Mouse (Mus musculus) CH12.LX (cell line): ENCODE data around the gene Cldn14. TPM values are rescaled to one million over a fixed set of nuclear protein-coding genes. Genes with fewer than 3 reads are reported as not detected.
"Not testable (repeated sequence)": the region's sequence is repeated elsewhere in the genome, so short reads cannot be mapped to it uniquely, and the experiment has no call there.

ENCODE experiments used
- DNase-seq: peaks from one replicate; pipeline ENCODE4 v3.0.0-alpha.2; 2013; ENCODE audit errors: extremely low read depth
- H3K27ac ChIP-seq: 2 replicates; pipeline ENCODE4 v1.5.1; 2012; ENCODE audit warnings: low read depth, mild to moderate bottlenecking, control low read depth, moderate library complexity; ENCODE audit not compliant: insufficient read depth
- H3K27me3 ChIP-seq: replicated peaks from 2 replicates; pipeline ENCODE3; 2012; ENCODE audit warnings: inconsistent platforms
- H3K36me3 ChIP-seq, 2 experiments: replicated peaks in 1 of 2; 2 replicates each; pipeline versions ENCODE3 to v1.6.1; 2012; ENCODE audit warnings: inconsistent platforms in 1 of 2, low read length in 1 of 2, mild to moderate bottlenecking in 1 of 2, mixed read lengths in 1 of 2, moderate library complexity in 1 of 2; ENCODE audit not compliant: control insufficient read depth in 1 of 2, insufficient read depth in 1 of 2
- H3K4me1 ChIP-seq, 2 experiments: 2 replicates each; pipeline ENCODE4 v1.6.1; 2012; ENCODE audit warnings: inconsistent platforms in 1 of 2, moderate library complexity in 1 of 2; ENCODE audit not compliant: insufficient read depth in 2 of 2, control insufficient read depth in 1 of 2
- H3K4me2 ChIP-seq: 2 replicates; pipeline ENCODE4 v1.6.1; 2012; ENCODE audit warnings: low read depth, mild to moderate bottlenecking, control low read depth; ENCODE audit not compliant: poor library complexity, insufficient read depth, severe bottlenecking
- H3K4me3 ChIP-seq, 3 experiments: fragments of 150-350 bp in 1 of 3; sonication (generic) in 1 of 3; replicated peaks in 1 of 3; 2 replicates each; pipeline versions ENCODE3 to v1.5.1; 2011 to 2012; ENCODE audit warnings: low read depth in 2 of 3, low read length in 2 of 3, mild to moderate bottlenecking in 2 of 3, moderate library complexity in 2 of 3, control low read depth in 1 of 3, improper control_type of control experiment in 1 of 3, inconsistent platforms in 1 of 3, mixed read lengths in 1 of 3; ENCODE audit not compliant: poor library complexity in 1 of 3
- H3K79me2 ChIP-seq: replicated peaks from 2 replicates; pipeline ENCODE4 v1.6.1; 2012; ENCODE audit warnings: mild to moderate bottlenecking, moderate library complexity; ENCODE audit not compliant: control insufficient read depth, poor library complexity, insufficient read depth, severe bottlenecking; ENCODE audit errors: extremely low read depth
- H3K9ac ChIP-seq: 2 replicates; pipeline ENCODE4 v1.6.1; 2012; ENCODE audit warnings: low read depth, mild to moderate bottlenecking, control low read depth, moderate library complexity; ENCODE audit not compliant: insufficient read depth
- H3K9me3 ChIP-seq: replicated peaks from 2 replicates; pipeline ENCODE3; 2012; ENCODE audit warnings: low read length, inconsistent platforms, mixed read lengths
- BHLHE40 ChIP-seq: IDR thresholded peaks from 2 replicates; pipeline ENCODE4 v1.6.1; 2011; ENCODE audit warnings: mild to moderate bottlenecking, low read depth, low read length, improper control_type of control experiment
- CHD1 ChIP-seq: IDR thresholded peaks from 2 replicates; pipeline ENCODE4 v1.6.1; 2012; ENCODE audit warnings: low read depth, low read length, improper control_type of control experiment, inconsistent platforms
- CHD2 ChIP-seq: IDR thresholded peaks from 2 replicates; pipeline ENCODE4 v1.6.1; 2011; ENCODE audit warnings: low read length, improper control_type of control experiment
- E2F4 ChIP-seq: IDR thresholded peaks from 2 replicates; pipeline ENCODE4 v1.6.1; 2011; ENCODE audit warnings: low read depth, low read length, improper control_type of control experiment; ENCODE audit not compliant: insufficient replicate concordance
- ELF1 ChIP-seq: IDR thresholded peaks from 2 replicates; pipeline ENCODE4 v1.6.1; 2014; ENCODE audit warnings: low read depth, mild to moderate bottlenecking, inconsistent platforms, low read length, improper control_type of control experiment
- EP300 ChIP-seq: IDR thresholded peaks from 2 replicates; pipeline ENCODE4 v1.6.1; 2011; ENCODE audit warnings: low read length, improper control_type of control experiment
- HCFC1 ChIP-seq: IDR thresholded peaks from 2 replicates; pipeline ENCODE4 v1.6.1; 2012; ENCODE audit warnings: low read depth, mild to moderate bottlenecking, inconsistent platforms, low read length, improper control_type of control experiment
- JUN ChIP-seq: IDR thresholded peaks from 2 replicates; pipeline ENCODE4 v1.6.1; 2011; ENCODE audit warnings: low read depth, mild to moderate bottlenecking, low read length, improper control_type of control experiment, moderate library complexity; ENCODE audit not compliant: insufficient read depth
- KAT2A ChIP-seq: IDR thresholded peaks from 2 replicates; pipeline ENCODE4 v1.6.1; 2012; ENCODE audit warnings: low read length, improper control_type of control experiment, inconsistent platforms; ENCODE audit not compliant: insufficient replicate concordance
- MAX ChIP-seq: IDR thresholded peaks from 2 replicates; pipeline ENCODE4 v1.6.1; 2011; ENCODE audit warnings: low read length, improper control_type of control experiment
- MXI1 ChIP-seq: IDR thresholded peaks from 2 replicates; pipeline ENCODE4 v1.6.1; 2011; ENCODE audit warnings: mild to moderate bottlenecking, low read depth, low read length, improper control_type of control experiment
- NELFE ChIP-seq: IDR thresholded peaks from 2 replicates; pipeline ENCODE4 v1.6.1; 2011; ENCODE audit warnings: low read depth, low read length, improper control_type of control experiment
- NRF1 ChIP-seq: IDR thresholded peaks from 2 replicates; pipeline ENCODE4 v1.6.1; 2014; ENCODE audit warnings: low read depth, mild to moderate bottlenecking, inconsistent platforms, low read length, improper control_type of control experiment, moderate library complexity
- POLR2A ChIP-seq: IDR thresholded peaks from 2 replicates; pipeline ENCODE4 v1.6.1; 2011; ENCODE audit warnings: low read depth, mild to moderate bottlenecking, improper control_type of control experiment, low read length
- SIN3A ChIP-seq: IDR thresholded peaks from 2 replicates; pipeline ENCODE4 v1.6.1; 2012; ENCODE audit warnings: low read length, improper control_type of control experiment, inconsistent platforms
- SMC3 ChIP-seq: IDR thresholded peaks from 2 replicates; pipeline ENCODE4 v1.6.1; 2011; ENCODE audit warnings: low read depth, low read length, improper control_type of control experiment
- TBP ChIP-seq: conservative IDR thresholded peaks from 2 replicates; pipeline ENCODE4 v1.6.1; 2011; ENCODE audit warnings: low read depth, low read length, improper control_type of control experiment
- TCF12 ChIP-seq: IDR thresholded peaks from 2 replicates; pipeline ENCODE4 v1.6.1; 2014; ENCODE audit warnings: low read depth, mild to moderate bottlenecking, inconsistent platforms, low read length, improper control_type of control experiment
- UBTF ChIP-seq: IDR thresholded peaks from 2 replicates; pipeline ENCODE4 v1.6.1; 2012; ENCODE audit warnings: low read depth, mild to moderate bottlenecking, inconsistent platforms, low read length, improper control_type of control experiment, moderate library complexity
- ZC3H11A ChIP-seq: IDR thresholded peaks from 2 replicates; pipeline ENCODE4 v1.6.1; 2012; ENCODE audit warnings: low read depth, mild to moderate bottlenecking, inconsistent platforms, low read length, improper control_type of control experiment
- ZNF384 ChIP-seq: IDR thresholded peaks from 2 replicates; pipeline ENCODE4 v1.6.1; 2012; ENCODE audit warnings: low read depth, low read length, improper control_type of control experiment, inconsistent platforms
- dilution Hi-C: fragments of 300-500 bp; cut with MboI; formaldehyde crosslinking; loops from 2 replicates; pipeline ENCODE4 v1.14.3; 2020; ENCODE audit warnings: low sequenced_read_pairs; ENCODE audit not compliant: extremely low pct_unique_long_range_greater_than_20kb, extremely low pct_ligation_motif_present
- in situ Hi-C: fragments of 300-500 bp; cut with MboI; formaldehyde crosslinking; loops from 3 replicates; pipeline ENCODE4 v1.14.3; 2019; ENCODE audit warnings: low sequenced_read_pairs, low pct_ligation_motif_present, low pct_unique_long_range_greater_than_20kb, mixed read lengths
- polyA plus RNA-seq: library from polyadenylated mRNA; unstranded; fragments of >175 nt; gene quantifications from 2 replicates; pipeline ENCODE4 v1.2.1, GENCODE M21; 2012; ENCODE audit warnings: low read depth; ENCODE audit not compliant: insufficient read length
- total RNA-seq, 2 experiments: library from RNA; depleted of rRNA; stranded (reverse); fragments of 300-350 nt in 1 of 2; fragments of >200 nt in 1 of 2; gene quantifications; 2 replicates each; pipeline ENCODE4 v1.2.3; 2012 to 2014

Gene Cldn14
- total and polyA plus RNA-seq, 3 experiments: 0.15 to 0.25 (median 0.21) TPM

- H3K9me3 ChIP-seq, H3K27me3 ChIP-seq, H3K36me3 ChIP-seq, H3K27ac ChIP-seq, H3K4me2 ChIP-seq, H3K9ac ChIP-seq, H3K79me2 ChIP-seq, DNase-seq, dilution Hi-C loops: not testable (repeated sequence)
- peak; percentile 39; the same call in 1 of the 2 replicates for TF ChIP-seq MXI1
- Histone ChIP-seq H3K4me3 (peak overlapping the region in 2 of 3 experiments; percentile 18 to 36), H3K4me1 (peaks cover 19 to 58% of the 10 kb centered on the region in 2 experiments)
- in situ Hi-C loops: loop anchor here (5.0 to 25.0 kb wide), 3 partner anchors 71 to 326 kb away; partner anchors contain the start of gene Cbr3
Observed at GRCm38 (mm10) chr16:94013328-94014086, 4.9 kb upstream of the Cldn14 start.

GRCm38 (mm10) chr16:94011224-94011623 is 2.6 kb upstream of the Cldn14 start:
- H3K79me2 ChIP-seq: no peaks in the 10 kb centered on the region
- peaks cover 0 to 3% of the 10 kb centered on the region in 2 experiments for H3K36me3 ChIP-seq
- peak overlapping the region in 2 of 3 experiments; percentile 12 to 49 for H3K4me3 ChIP-seq
- H3K9ac ChIP-seq: peak overlapping the region; percentile 56
- TF ChIP-seq ZC3H11A (no peak), NELFE (no peak), JUN (no peak), ELF1 (0 out of 2 replicates have a peak, but pooled peaks have one; percentile 36), ZNF384 (peak; percentile 97)
- no peaks in the 10 kb centered on the region for H3K27me3 ChIP-seq
- H3K27ac ChIP-seq: peak overlapping the region; percentile 18; the same call in 1 of the 2 replicates
- peak overlapping the region; percentile 77 for H3K4me2 ChIP-seq
- dilution Hi-C loops (no loop called here), in situ Hi-C loops (loop anchor here (5.0 to 25.0 kb wide), 3 partner anchors 69 to 324 kb away; partner anchors contain the start of gene Cbr3)
- peak; percentile 75 for DNase-seq
- no peaks in the 10 kb centered on the region for H3K9me3 ChIP-seq
- H3K4me1 ChIP-seq: peaks cover 21 to 81% of the 10 kb centered on the region in 2 experiments

- no peak for TF ChIP-seq BHLHE40
- TF ChIP-seq KAT2A: no peak
- TF ChIP-seq ZC3H11A: no peak
- TF ChIP-seq CHD2: no peak
- no peak for TF ChIP-seq CHD1
- TF ChIP-seq E2F4: no peak
- TF ChIP-seq HCFC1: peak; percentile 57
- no peak for TF ChIP-seq SIN3A
- TF ChIP-seq TCF12: no peak
- no peak for TF ChIP-seq MXI1
- no peak for TF ChIP-seq SMC3
- no peak for TF ChIP-seq NRF1
- no peak for TF ChIP-seq TBP
- no peak for TF ChIP-seq ZNF384
- TF ChIP-seq POLR2A: no peak
- peak; percentile 89 for TF ChIP-seq MAX
- TF ChIP-seq EP300: no peak
- no peak for TF ChIP-seq UBTF
- TF ChIP-seq, all 38 proteins: peak for 2
- peak overlapping the region in 1 of 3 experiments; percentile 49 for H3K4me3 ChIP-seq
- H3K79me2 ChIP-seq: no peaks in the 10 kb centered on the region
- no peaks in the 10 kb centered on the region for H3K9me3 ChIP-seq
- H3K27me3 ChIP-seq: no peaks in the 10 kb centered on the region
- DNase-seq: peak; percentile 73
- peaks cover 0 to under 1% of the 10 kb centered on the region in 2 experiments for H3K36me3 ChIP-seq
- in situ Hi-C loops (loop anchor here (5.0 to 25.0 kb wide), 3 partner anchors 68 to 323 kb away; partner anchors contain the start of gene Cbr3), dilution Hi-C loops (no loop called here)
- H3K4me2 ChIP-seq: 0 out of 2 replicates have a peak overlapping the region, but pooled peaks have one; percentile 7
- no peak overlapping the region for H3K9ac ChIP-seq
- H3K4me1 ChIP-seq: peaks cover 19 to 79% of the 10 kb centered on the region in 2 experiments
- no peak overlapping the region for H3K27ac ChIP-seq
Observed at GRCm38 (mm10) chr16:94010633-94011032, 2.0 kb upstream of the Cldn14 start.
